Mouse (Mus musculus): ENCODE data around the gene Vmn1r85. TPM values are rescaled to one million over a fixed set of nuclear protein-coding genes. Genes with fewer than 3 reads are reported as not detected.
"Not testable (repeated sequence)": the region's sequence is repeated elsewhere in the genome, so short reads cannot be mapped to it uniquely, and the experiment has no call there.

Vmn1r85 gene
- not detected for total RNA-seq (2021)

DNA sequence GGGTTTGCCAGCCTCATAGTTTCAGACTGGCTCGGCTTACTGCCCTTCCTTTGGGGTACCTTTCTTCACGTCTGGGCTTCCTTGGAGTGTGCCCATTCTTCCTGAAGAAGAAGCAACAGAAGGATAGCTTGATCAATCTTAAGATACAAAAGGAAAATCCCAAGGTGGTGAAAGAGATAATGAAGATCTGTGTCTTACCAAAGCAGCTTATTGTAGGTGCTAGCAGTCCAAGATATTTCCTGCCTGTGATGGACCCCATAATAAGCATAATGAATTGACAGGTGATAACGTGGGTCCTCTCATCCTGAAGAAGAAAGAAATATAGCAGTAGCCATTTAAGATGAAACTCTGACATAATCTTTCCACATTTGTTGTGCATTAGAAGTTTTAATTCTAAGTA is at the start of gene Vmn1r85:
TSS of gene Vmn1r85 (minus strand) at position 101 of the 400 bp plus-strand sequence.
- intact Hi-C loops (cut with DNase I) = no loop called here
- no peak for DNase-seq (ENCODE audit: low spot score in 2 of 2)

- no peak for DNase-seq (ENCODE audit: low spot score in 2 of 2)
- intact Hi-C loops (cut with DNase I) = no loop called here
Observed at GRCm38 (mm10) chr7:13140057-13140456, 45.1 kb upstream of the Vmn1r85 start, which contains the start of gene Vmn1r87. TSS of gene Vmn1r87 (minus strand) at chr7:13140157.

GRCm38 (mm10) chr7:13137340-13137739 is 42.4 kb upstream of the Vmn1r85 start:
- DNase-seq (ENCODE audit: low spot score in 2 of 2) = no peak
- intact Hi-C loops (cut with DNase I) = no loop called here

DNA sequence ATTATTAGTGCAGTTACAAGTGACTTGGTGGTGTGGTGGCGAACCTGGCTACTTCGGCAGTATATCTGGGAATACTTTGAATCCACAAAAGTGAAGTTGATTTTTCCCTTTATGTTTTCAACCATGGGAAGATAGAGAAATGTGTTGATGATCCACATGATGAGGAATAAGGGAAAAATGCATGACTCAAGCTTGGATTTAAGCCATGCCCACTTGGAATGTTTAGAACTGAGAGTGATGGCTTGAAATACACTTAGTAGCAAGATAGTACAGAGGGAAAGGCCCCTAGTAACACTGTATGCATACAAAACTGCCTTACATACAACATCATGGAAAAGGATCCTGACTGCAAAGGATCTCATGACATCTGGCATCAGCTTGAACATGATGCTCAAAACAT is 36.9 kb upstream of the Vmn1r85 start:
- intact Hi-C loops (cut with DNase I) = no loop called here
- no peak for DNase-seq (ENCODE audit: low spot score in 2 of 2)

GRCm38 (mm10) chr7:13123554-13124153 is 28.7 kb upstream of the Vmn1r85 start:
- intact Hi-C loops (cut with DNase I); DNase-seq (ENCODE audit: low spot score in 2 of 2): not testable (repeated sequence)

- intact Hi-C loops (cut with DNase I) = no loop called here
- DNase-seq (ENCODE audit: low spot score in 2 of 2) = no peak
Observed at GRCm38 (mm10) chr7:13119817-13120216, 24.8 kb upstream of the Vmn1r85 start, which contains the start of gene Vmn1r86. TSS of gene Vmn1r86 (minus strand) at chr7:13119917.

DNA sequence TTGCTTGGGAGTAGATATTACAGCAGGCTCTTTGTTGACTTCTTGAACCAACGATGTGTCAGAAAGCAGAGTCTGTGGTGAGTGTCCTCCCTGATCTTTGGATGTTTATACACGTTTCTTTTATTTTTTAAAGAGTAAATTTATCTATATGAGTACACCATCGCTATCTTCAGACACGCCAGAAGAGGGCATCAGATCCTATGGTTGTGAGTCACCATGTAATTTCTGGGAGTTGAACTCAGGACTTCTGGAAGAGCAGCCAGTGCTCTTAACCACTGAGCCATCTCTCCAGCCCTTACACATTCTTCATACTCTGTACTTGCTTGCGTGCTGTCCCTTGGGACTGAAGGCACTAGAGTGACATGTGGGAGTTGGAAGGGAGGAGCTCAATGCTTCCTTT is 22.7 kb downstream of the Vmn1r85 start:
- intact Hi-C loops (cut with DNase I) = loop anchor here (5.0 kb wide), 2 partner anchors 440 to 1245 kb away; no protein-coding TSS in a partner anchor
- DNase-seq (ENCODE audit: low spot score in 2 of 2) = no peak

DNA sequence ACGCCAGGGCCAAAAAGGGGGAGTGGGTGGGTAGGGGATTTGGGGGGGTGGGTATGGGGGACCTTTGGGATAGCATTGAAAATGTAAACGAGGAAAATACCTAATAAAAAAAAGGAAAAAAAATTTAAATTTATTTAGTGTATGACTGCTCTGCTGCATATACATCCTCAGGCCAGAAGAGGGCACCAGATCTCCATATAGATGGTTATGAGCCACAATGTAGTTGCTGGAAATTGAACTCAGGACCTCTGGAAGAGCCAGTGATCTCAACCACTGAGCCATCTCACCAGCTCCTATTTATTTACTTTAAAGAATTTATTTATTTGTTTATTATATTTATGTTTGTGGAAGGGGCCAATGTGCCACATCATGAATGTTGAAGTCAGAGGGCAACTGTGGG is 31.6 kb downstream of the Vmn1r85 start:
- DNase-seq (ENCODE audit: low spot score in 2 of 2); intact Hi-C loops (cut with DNase I): not testable (repeated sequence)

DNA sequence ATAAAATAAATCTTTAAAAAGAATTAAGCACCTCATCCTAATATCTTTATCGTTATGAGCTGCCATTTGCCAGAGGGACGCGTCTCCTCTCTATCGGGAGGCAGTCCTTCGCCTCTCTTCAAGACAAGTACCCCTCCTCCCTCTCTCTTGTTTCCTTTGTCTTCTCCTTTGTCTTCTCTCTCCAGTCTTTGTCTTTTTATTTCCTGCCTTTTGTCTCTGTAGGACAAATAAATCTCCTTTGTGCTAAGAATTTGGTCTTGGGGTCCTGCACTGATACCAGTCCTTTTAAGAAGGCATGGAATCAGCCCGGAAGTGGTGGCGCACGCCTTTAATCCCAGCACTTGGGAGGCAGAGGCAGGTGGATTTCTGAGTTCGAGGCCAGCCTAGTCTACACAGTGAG is 35.4 kb downstream of the Vmn1r85 start:
- intact Hi-C loops (cut with DNase I) = no loop called here
- no peak for DNase-seq (ENCODE audit: low spot score in 2 of 2)

- DNase-seq (ENCODE audit: low spot score in 2 of 2) = no peak
- intact Hi-C loops (cut with DNase I) = no loop called here
Observed at GRCm38 (mm10) chr7:13056913-13057700, 37.9 kb downstream of the Vmn1r85 start.

DNA sequence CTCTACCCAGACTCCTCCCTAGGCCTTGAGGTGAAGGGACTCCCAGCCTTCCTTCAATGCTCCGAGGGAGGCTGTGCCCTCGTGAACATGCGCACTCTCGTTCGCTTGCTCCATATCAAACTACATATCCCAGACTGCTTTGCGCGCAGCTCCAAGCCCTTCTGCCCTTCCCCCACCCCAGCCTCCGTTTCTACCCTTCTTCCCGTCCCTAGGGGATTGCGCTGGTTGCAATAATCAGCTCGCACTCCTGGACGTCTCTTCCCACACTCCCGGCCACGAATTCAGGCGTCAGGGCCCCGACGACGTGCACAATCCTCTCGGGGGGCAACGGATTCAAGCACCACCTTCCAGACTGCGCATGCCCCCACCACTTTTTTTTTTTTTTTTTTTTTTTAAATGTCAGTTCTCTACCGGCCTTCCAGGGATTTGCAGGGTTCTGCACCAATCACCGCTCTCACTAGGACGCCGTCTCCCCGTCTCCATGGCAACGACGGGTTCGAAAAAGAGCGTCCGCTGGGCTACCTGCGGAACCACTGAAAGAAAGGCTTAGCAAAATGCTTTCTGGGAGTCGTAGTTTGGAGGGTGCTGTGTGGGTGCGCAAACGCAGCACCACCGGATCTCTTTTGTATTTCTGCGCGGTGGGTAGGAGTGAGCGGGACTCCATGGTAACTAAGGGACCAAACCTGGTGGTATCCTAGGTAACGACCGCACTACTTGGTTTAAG is 40.5 kb downstream of the Vmn1r85 start, which contains the start of gene Mzf1:
TSS of gene Mzf1 (minus strand) at position 478 of the 724 bp plus-strand sequence.
- intact Hi-C loops (cut with DNase I) = loop anchor here (5.0 kb wide), 1 partner anchor 223 kb away; the partner anchor contains the start of genes Lig1 and Zswim9
- DNase-seq (ENCODE audit: low spot score in 2 of 2) = peak; percentile 93 to 94

DNA sequence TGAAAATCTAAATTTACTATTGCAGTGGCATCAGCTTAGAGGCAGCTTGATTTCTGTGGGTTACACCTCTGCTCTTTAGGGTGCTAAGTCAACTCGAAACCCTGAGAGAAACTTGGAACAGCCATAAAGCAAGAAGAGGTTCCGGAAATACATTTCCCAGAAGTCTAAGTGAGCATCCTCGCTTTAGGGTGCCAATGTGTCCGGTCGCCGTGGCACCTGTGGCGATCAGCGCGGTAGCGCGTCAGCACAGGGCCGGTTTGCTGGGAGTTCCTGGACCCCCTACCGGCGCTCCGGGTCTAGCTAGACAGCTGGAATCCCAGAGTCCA is 41.0 kb downstream of the Vmn1r85 start:
- intact Hi-C loops (cut with DNase I) = loop anchor here (2.0 to 5.0 kb wide), 2 partner anchors 15 to 223 kb away; partner anchors contain the start of genes Lig1, Ube2m and Zswim9
- DNase-seq (ENCODE audit: low spot score in 2 of 2) = no peak

DNA sequence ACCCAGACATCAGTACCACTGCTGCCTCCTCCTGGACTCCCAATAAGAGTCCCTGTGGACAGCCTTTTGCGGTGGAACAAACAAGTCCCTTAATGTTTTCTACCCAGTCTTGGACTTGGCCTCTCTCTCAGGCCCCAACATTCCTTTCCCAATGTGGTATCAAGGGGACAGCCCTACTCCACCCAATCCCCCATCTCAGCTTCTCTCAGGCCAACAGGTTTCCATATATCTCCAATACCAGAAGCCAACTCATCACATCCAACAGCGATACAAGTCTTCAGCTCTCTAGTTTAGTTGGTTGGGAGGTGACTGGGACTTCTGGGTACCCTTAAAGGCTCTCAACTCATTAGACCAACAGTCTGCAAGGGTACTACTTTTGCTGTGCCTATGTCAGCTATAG is 41.5 kb downstream of the Vmn1r85 start:
- intact Hi-C loops (cut with DNase I) = loop anchor here (2.0 to 5.0 kb wide), 2 partner anchors 15 to 224 kb away; partner anchors contain the start of genes Lig1, Ube2m and Zswim9
- DNase-seq (ENCODE audit: low spot score in 2 of 2) = no peak

GRCm38 (mm10) chr7:13053001-13053400 is 42.0 kb downstream of the Vmn1r85 start:
- intact Hi-C loops (cut with DNase I) = loop anchor here (2.0 to 5.0 kb wide), 2 partner anchors 14 to 224 kb away; partner anchors contain the start of genes Lig1, Ube2m and Zswim9
- no peak for DNase-seq (ENCODE audit: low spot score in 2 of 2)

DNA sequence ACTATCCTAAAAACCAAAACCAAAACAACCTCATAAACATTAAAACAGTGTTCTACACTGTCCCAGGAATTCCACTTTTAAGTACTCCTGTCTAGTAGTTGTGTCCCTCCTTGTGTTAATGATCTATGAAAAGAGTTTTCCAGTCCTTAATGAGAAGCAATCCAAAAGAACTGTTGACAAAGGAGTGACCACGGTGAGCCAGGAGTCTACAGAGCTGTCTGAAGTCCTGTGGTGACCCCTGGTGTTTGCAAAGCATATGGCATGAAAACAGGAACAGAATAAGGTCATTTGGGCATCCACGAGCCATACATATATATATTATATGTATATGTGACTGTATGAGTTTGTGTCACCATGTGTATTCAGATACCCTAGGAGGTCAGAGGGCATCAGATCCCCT is 48.9 kb downstream of the Vmn1r85 start:
- DNase-seq (ENCODE audit: low spot score in 2 of 2) = no peak
- intact Hi-C loops (cut with DNase I) = loop anchor here (5.0 kb wide), 1 partner anchor 39 kb away; no protein-coding TSS in a partner anchor

- intact Hi-C loops (cut with DNase I) = no loop called here
- no peak for DNase-seq (ENCODE audit: low spot score in 2 of 2)
Observed at GRCm38 (mm10) chr7:13044254-13044625, 50.7 kb downstream of the Vmn1r85 start.

GRCm38 (mm10) chr7:13043445-13044253 is 51.3 kb downstream of the Vmn1r85 start:
- DNase-seq (ENCODE audit: low spot score in 2 of 2) = peak; percentile 67 to 69
- intact Hi-C loops (cut with DNase I) = no loop called here

GRCm38 (mm10) chr7:13043120-13043444 is 51.9 kb downstream of the Vmn1r85 start:
- no peak for DNase-seq (ENCODE audit: low spot score in 2 of 2)
- intact Hi-C loops (cut with DNase I) = no loop called here

- intact Hi-C loops (cut with DNase I) = no loop called here
- DNase-seq (ENCODE audit: low spot score in 2 of 2) = no peak
Observed at GRCm38 (mm10) chr7:13042511-13042910, 52.5 kb downstream of the Vmn1r85 start.

All from left cerebral cortex, postnatal 36 days (tissue).